ENCODE assay signal across 26 mouse cellular contexts in genomic region chr6:6890047-6890446, GRCm38 (mm10). TPM values are rescaled to one million over a fixed set of nuclear protein-coding genes. Genes with fewer than 3 reads are reported as not detected.
DNase-seq lines count a peak whose midpoint lies in the region; TF ChIP-seq lines count a peak whose summit lies in the region.
"Had no signal": no experiment of that assay in that cellular context is flagged by ENCODE, and none has a peak within 500 bp of the region (broad histone marks: within the 10 kb centered on the region; RNA-seq: fewer than 3 reads in every experiment).

No protein-coding gene starts in this region.

- H3K27ac ChIP-seq in cerebellum, adult 2 months (ENCODE audit: insufficient read depth, low read length), result no peak overlapping the region
- no peak overlapping the region for H3K27ac ChIP-seq in left cerebral cortex, adult 2 months
- H3K27ac ChIP-seq: forebrain, embryonic 13.5 days; heart, embryonic 10.5 days; hindbrain, embryonic 14.5 days; neural tube, embryonic 12.5 days had no signal

- intact Hi-C loops in heart, postnatal 25 days (cut with DNase I), result loop anchor here (2.0 kb wide), 1 partner anchor 25 kb away; no protein-coding TSS in a partner anchor
- intact Hi-C loops in left cerebral cortex, adult 2 months (cut with DNase I), result no loop called here
- intact Hi-C loops in left cerebral cortex, postnatal 4 days (cut with DNase I), result loop anchor here (2.0 to 10.0 kb wide), 2 partner anchors 69 to 765 kb away; no protein-coding TSS in a partner anchor

- H3K4me1 ChIP-seq in cerebellum, adult 2 months (ENCODE audit: control insufficient read depth, insufficient read depth, low read length), result no peaks in the 10 kb centered on the region
- H3K4me1 ChIP-seq: forebrain, embryonic 13.5 days; heart, embryonic 10.5 days; neural tube, embryonic 12.5 days had no signal

- no peak for TF ChIP-seq CTCF in cerebellum, adult 2 months (IDR thresholded peaks at IDR 0.05; ENCODE audit: borderline replicate concordance, insufficient read depth, low read depth, low read length)
- TF ChIP-seq CTCF in left cerebral cortex, adult 2 months (IDR thresholded peaks at IDR 0.05), result peak; percentile 6; the same call in 1 of the 2 replicates
- no peak for TF ChIP-seq CTCF in brain, embryonic 14.5 days (IDR thresholded peaks at IDR 0.05; ENCODE audit: borderline replicate concordance, extremely low read depth, insufficient read depth, insufficient read length)

- TF ChIP-seq POLR2A in cerebellum, adult 2 months (IDR thresholded peaks at IDR 0.05; ENCODE audit: borderline replicate concordance, insufficient read depth, low read length), result no peak
- no peak for TF ChIP-seq POLR2A in brain, embryonic 14.5 days (IDR thresholded peaks at IDR 0.05; ENCODE audit: borderline replicate concordance, extremely low read depth, insufficient read depth, insufficient read length, poor library complexity, severe bottlenecking)

- DNase-seq in cerebellum, postnatal 10 days, result peak; percentile 19 to 20
- DNase-seq in cerebellum, adult 2 months, result no peak
- peak; percentile 62 for DNase-seq in heart, adult 11 months
- no peak for DNase-seq in heart, postnatal 25 days (ENCODE audit: low spot score)
- DNase-seq in left cerebral cortex, adult 2 months (ENCODE audit: extremely low spot score in 1 of 2, low spot score in 2 of 2), result no peak
- DNase-seq in left cerebral cortex, postnatal 4 days, result no peak
- peak; percentile 24 for DNase-seq in brain, embryonic 14.5 days (ENCODE audit: low read depth)
- DNase-seq in right cerebral cortex, postnatal 4 days, result no peak
- DNase-seq: adrenal gland, postnatal 25 days; cerebellum, adult 11-12 months; gastrocnemius, postnatal 25 days; heart, postnatal 14 days; kidney, adult 11 months; liver; lung, postnatal 4 days; spleen, adult 18-20 months; thymus, postnatal 36 days had no signal

- H3K27me3 ChIP-seq in cerebellum, adult 2 months (ENCODE audit: control insufficient read depth, insufficient read depth, low read length), result no peaks in the 10 kb centered on the region
- H3K27me3 ChIP-seq: neural tube, embryonic 12.5 days had no signal

- no peak overlapping the region for H3K4me3 ChIP-seq in cerebellum, adult 2 months (replicated peaks; ENCODE audit: insufficient read depth, low read depth, low read length)
- no peak overlapping the region for H3K4me3 ChIP-seq in left cerebral cortex, adult 2 months
- H3K4me3 ChIP-seq: forebrain, embryonic 13.5 days; heart, embryonic 10.5 days; neural tube, embryonic 12.5 days had no signal

- 61% methylated on average over 6 of the region's 6 CpGs for WGBS in cerebellum, adult 2 months

RNA-seq across cellular contexts. Expression of gene Dlx5, which starts 8.2 kb away (rescaled TPM):
- not detected in 2 replicates for polyA plus RNA-seq in cerebellum, adult 2 months (2012; rRNA removed)
- total RNA-seq in heart, postnatal 25 days (2021), result under 1 TPM in 1 of 2 experiments, not detected in 1; 0.34 TPM
- total RNA-seq in left cerebral cortex, adult 2 months (2021), result 1 to 10 TPM; 5.6 to 8.9 TPM
- total RNA-seq in left cerebral cortex, postnatal 4 days (2021), result 10 to 100 TPM; 15.2 to 18.4 TPM
- polyA plus RNA-seq in brain, embryonic 14.5 days (2012; rRNA removed), result 15.5 and 20.4 TPM in 2 replicates
- total RNA-seq: adrenal gland, postnatal 25 days; common myeloid progenitor, adult 5-6 weeks; gastrocnemius, postnatal 25 days; MEL had no signal
- polyA plus RNA-seq: CD4-positive, CD25-positive, alpha-beta regulatory T cell, adult 4 months; hindbrain, embryonic 14.5 days had no signal

RNA-seq across cellular contexts. Expression of gene Dlx6, which starts 26.9 kb away (rescaled TPM):
- polyA plus RNA-seq in cerebellum, adult 2 months (2012; rRNA removed), result not detected in 2 replicates
- not detected for total RNA-seq in heart, postnatal 25 days (2021)
- 10 to 100 TPM in 1 of 2 experiments, 1 to 10 TPM in 1; 9.1 to 11.1 TPM for total RNA-seq in left cerebral cortex, adult 2 months (2021)
- total RNA-seq in left cerebral cortex, postnatal 4 days (2021), result 10 to 100 TPM; 15.3 to 17.2 TPM
- polyA plus RNA-seq in brain, embryonic 14.5 days (2012; rRNA removed), result 13.2 and 22.9 TPM in 2 replicates
- total RNA-seq: common myeloid progenitor, adult 5-6 weeks; gastrocnemius, postnatal 25 days; heart, postnatal 14 days; MEL had no signal
- polyA plus RNA-seq: CD4-positive, CD25-positive, alpha-beta regulatory T cell, adult 4 months; hindbrain, embryonic 14.5 days; kidney, embryonic 16.5 days; liver, embryonic 16.5 days; neural tube, embryonic 12.5 days had no signal

Comparison
In these comparisons a context has a peak if more than half of its experiments do, and no peak if none do; other contexts are left out.
1. DNase-seq: peak in cerebellum, postnatal 10 days (2 of 2), heart, adult 11 months (single experiment) and brain, embryonic 14.5 days (single experiment); none in cerebellum, adult 2 months (0 of 2), heart, postnatal 25 days (single experiment), left cerebral cortex, adult 2 months (0 of 2), left cerebral cortex, postnatal 4 days (single experiment) and right cerebral cortex, postnatal 4 days (single experiment).
2. RNA of gene Dlx5, which starts 8.2 kb away (total RNA-seq): 15.2 to 18.4 TPM in left cerebral cortex, postnatal 4 days and 5.6 to 8.9 TPM in left cerebral cortex, adult 2 months; 0.34 TPM in heart, postnatal 25 days; every median in the first group is over 4 times any median in the second.
3. RNA of gene Dlx6, which starts 26.9 kb away (total RNA-seq): 15.3 to 17.2 TPM in left cerebral cortex, postnatal 4 days and 9.1 to 11.1 TPM in left cerebral cortex, adult 2 months; not detected in heart, postnatal 25 days; every median in the first group is over 10 times any median in the second.